Mouse (Mus musculus) limb, embryonic 14.5 days (tissue): ENCODE data around the gene Usp30. TPM values are rescaled to one million over a fixed set of nuclear protein-coding genes. Genes with fewer than 3 reads are reported as not detected.

Experiments
- ATAC-seq: fragments of 200-750 bp; cut with Nextera tagmentation; 2 replicates; pipeline ENCODE4 v1.8.0; 2017; ENCODE audit warnings: low read depth, moderate number of reproducible peaks, moderate TSS enrichment; ENCODE audit not compliant: low FRiP score
- DNase-seq: peaks from one replicate; pipeline ENCODE4 v3.0.0-alpha.2; 2015; ENCODE audit warnings: low spot score
- H3K27ac ChIP-seq: fragments of 300-500 bp; sonication (generic); replicated peaks from 2 replicates; pipeline ENCODE4 v1.5.1; 2014; ENCODE audit warnings: low read depth, mild to moderate bottlenecking, low read length, moderate library complexity, mixed read lengths
- H3K27me3 ChIP-seq: fragments of 300-500 bp; sonication (generic); 2 replicates; pipeline ENCODE4 v1.6.1; 2014; ENCODE audit warnings: low read length, mixed read lengths; ENCODE audit not compliant: control insufficient read depth, insufficient read depth
- H3K36me3 ChIP-seq: fragments of 300-500 bp; sonication (generic); 2 replicates; pipeline ENCODE4 v1.6.1; 2014; ENCODE audit warnings: mild to moderate bottlenecking, low read length, moderate library complexity, mixed read lengths; ENCODE audit not compliant: control insufficient read depth, insufficient read depth
- H3K4me1 ChIP-seq: fragments of 300-500 bp; sonication (generic); 2 replicates; pipeline ENCODE4 v1.6.1; 2014; ENCODE audit warnings: antibody characterized with exemption, low read length, mixed read lengths; ENCODE audit not compliant: control insufficient read depth, insufficient read depth
- H3K4me2 ChIP-seq: fragments of 300-500 bp; sonication (generic); replicated peaks from 2 replicates; pipeline ENCODE4 v1.6.1; 2014; ENCODE audit warnings: low read depth, mild to moderate bottlenecking, low read length, moderate library complexity; ENCODE audit not compliant: severe bottlenecking
- H3K4me3 ChIP-seq: fragments of 300-500 bp; sonication (generic); replicated peaks from 2 replicates; pipeline ENCODE4 v1.5.1; 2014; ENCODE audit warnings: low read length
- H3K9ac ChIP-seq: fragments of 300-500 bp; sonication (generic); 2 replicates; pipeline ENCODE4 v1.6.1; 2014; ENCODE audit warnings: mild to moderate bottlenecking, low read depth, low read length, moderate library complexity; ENCODE audit not compliant: severe bottlenecking
- H3K9me3 ChIP-seq: fragments of 300-500 bp; sonication (generic); 2 replicates; pipeline ENCODE4 v1.6.1; 2016; ENCODE audit warnings: low read length; ENCODE audit not compliant: control insufficient read depth
- POLR2A ChIP-seq: fragments of 200-500 bp; IDR thresholded peaks from 2 replicates; pipeline ENCODE4 v1.8.0; 2012; ENCODE audit warnings: inconsistent platforms, mild to moderate bottlenecking, moderate library complexity, borderline replicate concordance; ENCODE audit not compliant: insufficient read depth, insufficient read length; ENCODE audit errors: extremely low read depth
- WGBS: fragments of 180-500 bp; shearing (Covaris S2); extraction: QIAGEN DNeasy Blood & Tissue Kit; methylation state at CpG from one replicate; pipeline ENCODE4 v1.1.7; 2014; 5-methylcytosine and 5-hydroxymethylcytosine counted together
- polyA plus RNA-seq, 2 experiments: library from polyadenylated mRNA; depleted of rRNA in 1 of 2; stranded (reverse) in 1 of 2; unstranded in 1 of 2; fragments of >200 nt; fragmentation: Nextera tagmentation in 1 of 2; extraction: Ambion mirVana in 1 of 2; gene quantifications; 2 replicates each; pipeline versions ENCODE4 v1.2.1 to v1.2.3; 2012 to 2014

Gene Usp30
- polyA plus RNA-seq, 2 experiments: 11.4 to 29.0 TPM

DNA sequence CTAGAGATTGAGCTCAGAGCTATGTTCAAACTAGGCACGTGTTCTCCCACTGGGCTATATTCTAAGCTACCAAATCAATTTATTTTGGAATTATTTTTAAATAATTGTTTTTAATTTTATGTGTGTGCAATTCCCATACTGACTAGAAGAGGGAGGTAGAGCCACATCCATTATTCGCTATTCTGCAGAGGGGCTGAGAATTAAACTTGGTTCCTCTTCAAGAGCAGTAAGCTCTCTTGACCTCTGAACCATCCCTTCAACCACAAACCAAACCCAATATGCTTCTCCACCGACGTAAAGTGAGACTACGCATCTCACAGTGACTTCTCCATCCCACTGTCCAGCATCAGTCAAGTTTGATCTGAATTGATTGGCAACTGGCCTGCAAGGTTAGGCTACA is 18.1 kb upstream of the Usp30 start:
- Histone ChIP-seq H3K4me2 (no peak overlapping the region), H3K27me3 (no peaks in the 10 kb centered on the region), H3K9me3 (no peaks in the 10 kb centered on the region), H3K4me3 (no peak overlapping the region), H3K27ac (no peak overlapping the region), H3K4me1 (no peaks in the 10 kb centered on the region), H3K36me3 (no peaks in the 10 kb centered on the region), H3K9ac (no peak overlapping the region)
- DNase-seq (no peak), ATAC-seq (no peak)
- no peak for TF ChIP-seq POLR2A
- WGBS: 82% methylated on average over 5 of the region's 5 CpGs

GRCm38 (mm10) chr5:114048731-114049308 is 16.4 kb upstream of the Usp30 start:
- no peak for DNase-seq
- Histone ChIP-seq H3K36me3 (no peaks in the 10 kb centered on the region), H3K4me1 (no peaks in the 10 kb centered on the region), H3K9ac (no peak overlapping the region), H3K4me2 (no peak overlapping the region), H3K27ac (no peak overlapping the region), H3K27me3 (no peaks in the 10 kb centered on the region), H3K4me3 (no peak overlapping the region), H3K9me3 (no peaks in the 10 kb centered on the region)
- no peak for TF ChIP-seq POLR2A
- WGBS: 49% methylated on average over 12 of the region's 12 CpGs
- no peak for ATAC-seq

- no peak for TF ChIP-seq POLR2A
- Histone ChIP-seq H3K9me3 (no peaks in the 10 kb centered on the region), H3K27ac (no peak overlapping the region), H3K27me3 (no peaks in the 10 kb centered on the region), H3K4me2 (no peak overlapping the region; the same call in 1 of the 2 replicates), H3K4me3 (no peak overlapping the region), H3K4me1 (no peaks in the 10 kb centered on the region), H3K9ac (no peak overlapping the region), H3K36me3 (no peaks in the 10 kb centered on the region)
- ATAC-seq (peak; percentile 37; the same call in 1 of the 2 replicates), DNase-seq (peak; percentile 66)
- 27% methylated on average over 9 of the region's 9 CpGs for WGBS
Observed at GRCm38 (mm10) chr5:114052246-114052761, 13.0 kb upstream of the Usp30 start.

DNA sequence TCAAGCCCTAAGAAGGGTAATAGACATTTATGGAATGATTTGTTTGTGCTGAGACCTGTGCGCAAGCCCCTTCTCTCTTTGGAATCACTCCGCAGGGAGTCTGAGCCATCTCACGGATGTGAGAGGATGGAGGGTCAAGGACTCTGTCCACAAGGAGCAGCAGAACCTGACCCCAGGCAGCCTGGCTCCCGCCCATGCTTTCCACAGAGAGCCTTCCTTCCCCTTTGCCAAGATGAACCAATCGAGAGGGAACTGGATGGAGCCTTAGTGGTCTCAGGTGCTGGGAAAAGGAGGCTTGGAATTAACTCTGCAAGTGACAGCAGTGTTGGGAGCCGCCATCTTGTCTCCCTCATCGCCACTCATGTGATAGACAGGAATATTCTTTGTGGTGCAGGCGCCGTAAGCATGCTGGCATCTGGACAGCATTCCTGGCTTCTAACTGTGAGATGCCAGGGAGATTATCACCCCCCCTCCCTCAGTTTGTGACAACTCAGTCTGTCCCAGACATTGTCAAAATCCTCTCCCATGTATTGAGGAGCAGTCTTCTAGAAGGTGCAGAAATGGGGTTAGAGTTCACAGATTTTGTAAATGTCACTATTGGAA is 8.0 kb upstream of the Usp30 start:
- ATAC-seq (no peak), DNase-seq (no peak)
- no peaks in the 10 kb centered on the region for H3K4me1 ChIP-seq
- TF ChIP-seq POLR2A: no peak
- no peak overlapping the region for H3K4me3 ChIP-seq
- no peak overlapping the region for H3K4me2 ChIP-seq
- H3K27me3 ChIP-seq: no peaks in the 10 kb centered on the region
- no peak overlapping the region for H3K27ac ChIP-seq
- no peaks in the 10 kb centered on the region for H3K9me3 ChIP-seq
- H3K36me3 ChIP-seq: no peaks in the 10 kb centered on the region
- WGBS: 72% methylated on average over 9 of the region's 9 CpGs
- no peak overlapping the region for H3K9ac ChIP-seq

GRCm38 (mm10) chr5:114061675-114062074 is 3.6 kb upstream of the Usp30 start:
- Histone ChIP-seq H3K4me3 (no peak overlapping the region), H3K27ac (no peak overlapping the region), H3K27me3 (no peaks in the 10 kb centered on the region), H3K36me3 (no peaks in the 10 kb centered on the region), H3K9ac (no peak overlapping the region), H3K9me3 (no peaks in the 10 kb centered on the region), H3K4me1 (no peaks in the 10 kb centered on the region), H3K4me2 (no peak overlapping the region)
- ATAC-seq: no peak
- no peak for DNase-seq
- WGBS: 29% methylated on average over 5 of the region's 7 CpGs
- no peak for TF ChIP-seq POLR2A
